Mouse (Mus musculus): ENCODE data around the gene Mpped2. TPM values are rescaled to one million over a fixed set of nuclear protein-coding genes. Genes with fewer than 3 reads are reported as not detected.

The Mpped2 gene
- polyA plus RNA-seq, 1 experiment = not detected

GRCm38 (mm10) chr2:106710862-106711477 is 17.9 kb downstream of the Mpped2 start:
- H3K79me2 ChIP-seq (ENCODE audit: control insufficient read depth, insufficient read depth) = no peaks in the 10 kb centered on the region
- TF ChIP-seq CEBPB (IDR thresholded peaks at IDR 0.05; ENCODE audit: low read depth) = no peak
- no peak for TF ChIP-seq MAX (IDR thresholded peaks at IDR 0.05)
- no peak for TF ChIP-seq FOSL1 (IDR thresholded peaks at IDR 0.05; ENCODE audit: insufficient read depth, low read length, poor library complexity, severe bottlenecking)
- TF ChIP-seq CTCF (IDR thresholded peaks at IDR 0.05; ENCODE audit: control insufficient read depth, insufficient read depth, insufficient read length) = no peak
- TF ChIP-seq MYOD1 (IDR thresholded peaks at IDR 0.05; ENCODE audit: control insufficient read depth, insufficient read length, low read depth) = no peak
- TF ChIP-seq USF1 (IDR thresholded peaks at IDR 0.05; ENCODE audit: low read depth) = no peak
- TF ChIP-seq MYOG (IDR thresholded peaks at IDR 0.05; ENCODE audit: control insufficient read depth, extremely low read depth, insufficient read length) = no peak
- no peaks in the 10 kb centered on the region for H3K79me3 ChIP-seq (ENCODE audit: low read depth)
- H3K27me3 ChIP-seq (ENCODE audit: control insufficient read depth, insufficient read depth, insufficient read length) = no peaks in the 10 kb centered on the region
- H3ac ChIP-seq (ENCODE audit: control insufficient read depth, insufficient read length, low read depth) = no peak overlapping the region
- H3K36me3 ChIP-seq (ENCODE audit: control insufficient read depth, insufficient read depth) = no peaks in the 10 kb centered on the region
- no peak overlapping the region for H3K4me3 ChIP-seq (ENCODE audit: insufficient read depth, poor library complexity, severe bottlenecking)

GRCm38 (mm10) chr2:106711506-106711905 is 18.4 kb downstream of the Mpped2 start:
- TF ChIP-seq MYOD1 (IDR thresholded peaks at IDR 0.05; ENCODE audit: control insufficient read depth, insufficient read length, low read depth) (no peak), FOSL1 (IDR thresholded peaks at IDR 0.05; ENCODE audit: insufficient read depth, low read length, poor library complexity, severe bottlenecking) (no peak), CTCF (IDR thresholded peaks at IDR 0.05; ENCODE audit: control insufficient read depth, insufficient read depth, insufficient read length) (no peak), MAX (IDR thresholded peaks at IDR 0.05) (no peak), MYOG (IDR thresholded peaks at IDR 0.05; ENCODE audit: control insufficient read depth, extremely low read depth, insufficient read length) (no peak), CEBPB (IDR thresholded peaks at IDR 0.05; ENCODE audit: low read depth) (no peak), USF1 (IDR thresholded peaks at IDR 0.05; ENCODE audit: low read depth) (no peak)
- Histone ChIP-seq H3K27me3 (ENCODE audit: control insufficient read depth, insufficient read depth, insufficient read length) (no peaks in the 10 kb centered on the region), H3K36me3 (ENCODE audit: control insufficient read depth, insufficient read depth) (no peaks in the 10 kb centered on the region), H3K79me3 (ENCODE audit: low read depth) (no peaks in the 10 kb centered on the region), H3ac (ENCODE audit: control insufficient read depth, insufficient read length, low read depth) (no peak overlapping the region), H3K79me2 (ENCODE audit: control insufficient read depth, insufficient read depth) (no peaks in the 10 kb centered on the region), H3K4me3 (ENCODE audit: insufficient read depth, poor library complexity, severe bottlenecking) (no peak overlapping the region)

- no peak overlapping the region for H3K4me3 ChIP-seq (ENCODE audit: insufficient read depth, poor library complexity, severe bottlenecking)
- no peaks in the 10 kb centered on the region for H3K79me2 ChIP-seq (ENCODE audit: control insufficient read depth, insufficient read depth)
- H3K36me3 ChIP-seq (ENCODE audit: control insufficient read depth, insufficient read depth) = no peaks in the 10 kb centered on the region
- TF ChIP-seq FOSL1 (IDR thresholded peaks at IDR 0.05; ENCODE audit: insufficient read depth, low read length, poor library complexity, severe bottlenecking) (no peak), CTCF (IDR thresholded peaks at IDR 0.05; ENCODE audit: control insufficient read depth, insufficient read depth, insufficient read length) (no peak)
- H3ac ChIP-seq (ENCODE audit: control insufficient read depth, insufficient read length, low read depth) = no peak overlapping the region
- no peaks in the 10 kb centered on the region for H3K27me3 ChIP-seq (ENCODE audit: control insufficient read depth, insufficient read depth, insufficient read length)
- no peaks in the 10 kb centered on the region for H3K79me3 ChIP-seq (ENCODE audit: low read depth)
These were observed 20.1 kb downstream of the Mpped2 start for GRCm38 (mm10) chr2:106713151-106713550.

- no peak for TF ChIP-seq CEBPB (IDR thresholded peaks at IDR 0.05; ENCODE audit: low read depth)
- TF ChIP-seq MAX (IDR thresholded peaks at IDR 0.05) = no peak
- no peak for TF ChIP-seq USF1 (IDR thresholded peaks at IDR 0.05; ENCODE audit: low read depth)
- TF ChIP-seq CTCF (IDR thresholded peaks at IDR 0.05; ENCODE audit: control insufficient read depth, insufficient read depth, insufficient read length) = no peak
- no peak for TF ChIP-seq MYOG (IDR thresholded peaks at IDR 0.05; ENCODE audit: control insufficient read depth, extremely low read depth, insufficient read length)
- no peak for TF ChIP-seq FOSL1 (IDR thresholded peaks at IDR 0.05; ENCODE audit: insufficient read depth, low read length, poor library complexity, severe bottlenecking)
- TF ChIP-seq MYOD1 (IDR thresholded peaks at IDR 0.05; ENCODE audit: control insufficient read depth, insufficient read length, low read depth) = no peak
- no peak overlapping the region for H3K4me3 ChIP-seq (ENCODE audit: insufficient read depth, poor library complexity, severe bottlenecking)
- H3K36me3 ChIP-seq (ENCODE audit: control insufficient read depth, insufficient read depth) = no peaks in the 10 kb centered on the region
- no peaks in the 10 kb centered on the region for H3K79me2 ChIP-seq (ENCODE audit: control insufficient read depth, insufficient read depth)
- H3K79me3 ChIP-seq (ENCODE audit: low read depth) = no peaks in the 10 kb centered on the region
- H3ac ChIP-seq (ENCODE audit: control insufficient read depth, insufficient read length, low read depth) = no peak overlapping the region
- no peaks in the 10 kb centered on the region for H3K27me3 ChIP-seq (ENCODE audit: control insufficient read depth, insufficient read depth, insufficient read length)
These were observed 22.8 kb downstream of the Mpped2 start for GRCm38 (mm10) chr2:106715674-106716364.

DNA sequence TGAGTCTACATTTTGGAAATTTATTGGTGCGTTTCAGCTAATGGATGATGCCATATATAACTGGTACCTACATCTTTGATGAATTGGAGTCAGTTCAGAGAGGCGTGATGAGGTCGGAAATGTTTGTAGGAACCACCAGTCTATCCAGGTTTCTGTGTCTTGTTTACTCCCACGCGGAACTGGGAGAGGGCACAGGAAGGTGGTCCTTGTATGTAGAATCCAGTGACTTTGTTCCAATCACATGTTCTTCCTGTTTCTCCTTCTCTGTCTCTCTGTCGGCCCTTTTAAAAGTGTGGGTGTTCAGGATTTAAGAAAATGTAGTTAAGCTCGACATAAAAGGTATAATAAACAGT is 23.3 kb downstream of the Mpped2 start:
- Histone ChIP-seq H3K79me3 (ENCODE audit: low read depth) (no peaks in the 10 kb centered on the region), H3K27me3 (ENCODE audit: control insufficient read depth, insufficient read depth, insufficient read length) (no peaks in the 10 kb centered on the region), H3K36me3 (ENCODE audit: control insufficient read depth, insufficient read depth) (no peaks in the 10 kb centered on the region), H3K79me2 (ENCODE audit: control insufficient read depth, insufficient read depth) (no peaks in the 10 kb centered on the region), H3ac (ENCODE audit: control insufficient read depth, insufficient read length, low read depth) (no peak overlapping the region), H3K4me3 (ENCODE audit: insufficient read depth, poor library complexity, severe bottlenecking) (no peak overlapping the region)
- TF ChIP-seq MAX (IDR thresholded peaks at IDR 0.05) (no peak), CTCF (IDR thresholded peaks at IDR 0.05; ENCODE audit: control insufficient read depth, insufficient read depth, insufficient read length) (no peak), MYOG (IDR thresholded peaks at IDR 0.05; ENCODE audit: control insufficient read depth, extremely low read depth, insufficient read length) (no peak), MYOD1 (IDR thresholded peaks at IDR 0.05; ENCODE audit: control insufficient read depth, insufficient read length, low read depth) (no peak)

GRCm38 (mm10) chr2:106718888-106719287 is 25.8 kb downstream of the Mpped2 start:
- TF ChIP-seq MYOD1 (IDR thresholded peaks at IDR 0.05; ENCODE audit: control insufficient read depth, insufficient read length, low read depth) = no peak
- no peak for TF ChIP-seq CEBPB (IDR thresholded peaks at IDR 0.05; ENCODE audit: low read depth)
- no peak for TF ChIP-seq MYOG (IDR thresholded peaks at IDR 0.05; ENCODE audit: control insufficient read depth, extremely low read depth, insufficient read length)
- no peak for TF ChIP-seq USF1 (IDR thresholded peaks at IDR 0.05; ENCODE audit: low read depth)
- no peak for TF ChIP-seq FOSL1 (IDR thresholded peaks at IDR 0.05; ENCODE audit: insufficient read depth, low read length, poor library complexity, severe bottlenecking)
- TF ChIP-seq MAX (IDR thresholded peaks at IDR 0.05) = no peak
- no peak for TF ChIP-seq CTCF (IDR thresholded peaks at IDR 0.05; ENCODE audit: control insufficient read depth, insufficient read depth, insufficient read length)
- Histone ChIP-seq H3K79me3 (ENCODE audit: low read depth) (no peaks in the 10 kb centered on the region), H3K27me3 (ENCODE audit: control insufficient read depth, insufficient read depth, insufficient read length) (no peaks in the 10 kb centered on the region), H3K36me3 (ENCODE audit: control insufficient read depth, insufficient read depth) (no peaks in the 10 kb centered on the region), H3K4me3 (ENCODE audit: insufficient read depth, poor library complexity, severe bottlenecking) (no peak overlapping the region), H3K79me2 (ENCODE audit: control insufficient read depth, insufficient read depth) (no peaks in the 10 kb centered on the region), H3ac (ENCODE audit: control insufficient read depth, insufficient read length, low read depth) (no peak overlapping the region)
